Comparison of ENCODE assay signal across 28 mouse cellular contexts in the genomic region with DNA sequence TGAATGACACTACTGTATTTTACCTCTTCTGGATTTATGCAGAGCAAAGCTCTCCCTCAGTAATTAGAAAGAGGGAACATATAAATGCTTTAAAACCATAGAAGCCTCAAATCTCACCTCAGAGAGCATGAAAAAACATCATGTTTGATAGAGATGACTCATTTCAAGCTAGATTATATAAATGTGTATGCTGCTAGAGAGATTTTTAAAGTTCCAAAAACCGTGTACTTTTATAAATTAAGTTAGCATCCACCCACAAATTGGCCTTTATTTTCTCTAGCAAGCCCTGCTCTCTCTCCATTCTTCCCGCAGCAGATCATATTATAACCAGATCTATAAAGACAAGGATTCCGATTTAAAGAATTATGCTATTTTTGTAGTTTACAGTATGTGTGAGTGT.
"Had no signal": no experiment of that assay in that cellular context is flagged by ENCODE, and none has a peak within 500 bp of the region (broad histone marks: within the 10 kb centered on the region; RNA-seq: fewer than 3 reads in every experiment).

No protein-coding gene starts in this region.

- H3K4me3 ChIP-seq: embryonic facial prominence, embryonic 10.5 days; embryonic facial prominence, embryonic 12.5 days; embryonic facial prominence, embryonic 13.5 days; embryonic facial prominence, embryonic 15.5 days; erythroblast, embryonic 14.5 days; forebrain, embryonic 10.5 days; forebrain, embryonic 12.5 days; forebrain, embryonic 13.5 days; forebrain, embryonic 15.5 days; gastrocnemius, adult 2 months; heart, adult 2 months; heart, embryonic 10.5 days had no signal

- DNase-seq: cerebellum, adult 2 months; cerebellum, adult 8-10 months; cerebellum, adult 9-10 months; cerebellum, adult 9-11 months; cerebellum, postnatal 10 days; cerebellum, postnatal 14 days; cerebellum, postnatal 25 days; cerebellum, postnatal 36 days; embryo, embryonic 11 days; forebrain, postnatal 0 days; gastrocnemius, adult 2 months; gastrocnemius, postnatal 10 days; gastrocnemius, postnatal 36 days; heart, adult 11 months; heart, adult 18-20 months; heart, adult 2 months had no signal

- H3K27ac ChIP-seq: embryonic facial prominence, embryonic 10.5 days; embryonic facial prominence, embryonic 12.5 days; embryonic facial prominence, embryonic 13.5 days; embryonic facial prominence, embryonic 15.5 days; forebrain, embryonic 10.5 days; forebrain, embryonic 12.5 days; forebrain, embryonic 13.5 days; forebrain, embryonic 15.5 days; gastrocnemius, adult 2 months; heart, adult 2 months; heart, embryonic 10.5 days had no signal

- ATAC-seq: forebrain, embryonic 13.5 days; forebrain, embryonic 14.5 days; forebrain, embryonic 15.5 days; forebrain, embryonic 16.5 days; forebrain, postnatal 0 days had no signal
